Mouse (Mus musculus) frontal cortex, postnatal 25 days (tissue): ENCODE results near the gene Slc2a8.
A peak's percentile ranks its signal among the peaks of the same experiment; 100 is the strongest.

ENCODE experiments used
- DNase-seq, 2 experiments: peaks; one replicate each; pipeline ENCODE4 v3.0.0; 2022; ENCODE audit warnings: low spot score in 2 of 2

The Slc2a8 gene

GRCm38 (mm10) chr2:32928947-32929829 lies 52.7 kb downstream of the Slc2a8 start:
- DNase-seq: no peak

GRCm38 (mm10) chr2:32928235-32928946 lies 53.5 kb downstream of the Slc2a8 start:
- DNase-seq: peak; percentile 50 to 60

GRCm38 (mm10) chr2:32927624-32928234 lies 54.2 kb downstream of the Slc2a8 start:
- DNase-seq: no peak

GRCm38 (mm10) chr2:32926330-32927075 lies 55.4 kb downstream of the Slc2a8 start:
- DNase-seq: no peak

GRCm38 (mm10) chr2:32924306-32924844 lies 57.5 kb downstream of the Slc2a8 start:
- DNase-seq: no peak

- no peak for DNase-seq
These were observed 58.2 kb downstream of the Slc2a8 start for GRCm38 (mm10) chr2:32923551-32924250.
